Mouse (Mus musculus): ENCODE data around the gene St8sia1. TPM values are rescaled to one million over a fixed set of nuclear protein-coding genes. Genes with fewer than 3 reads are reported as not detected.

The St8sia1 gene
- total RNA-seq, 2 experiments from 2014 or later = 0.11 to 0.23 TPM

GRCm38 (mm10) chr6:142967407-142967806, 3.2 kb upstream of the St8sia1 start:
- Histone ChIP-seq H3K4me3 (no peak overlapping the region), H3K27ac (no peak overlapping the region)
- intact Hi-C loops (cut with DNase I) = no loop called here
- DNase-seq = no peak
- no peak for TF ChIP-seq CTCF (IDR thresholded peaks at IDR 0.05)

- intact Hi-C loops (cut with DNase I) = no loop called here
- Histone ChIP-seq H3K4me3 (peak overlapping the region; percentile 61), H3K27ac (no peak overlapping the region)
- DNase-seq = no peak
- TF ChIP-seq CTCF (IDR thresholded peaks at IDR 0.05) = peak; percentile 42
Measured at GRCm38 (mm10) chr6:142964531-142965385, 506 bp upstream of the St8sia1 start.

GRCm38 (mm10) chr6:142963480-142964075, 674 bp downstream of the St8sia1 start:
- DNase-seq = no peak
- intact Hi-C loops (cut with DNase I) = no loop called here
- Histone ChIP-seq H3K27ac (no peak overlapping the region), H3K4me3 (peak overlapping the region; percentile 61)
- TF ChIP-seq CTCF (IDR thresholded peaks at IDR 0.05) = no peak

GRCm38 (mm10) chr6:142962881-142963280, 1.4 kb downstream of the St8sia1 start:
- no peak for TF ChIP-seq CTCF (IDR thresholded peaks at IDR 0.05)
- no peak overlapping the region for H3K27ac ChIP-seq
- intact Hi-C loops (cut with DNase I) = no loop called here
- DNase-seq = no peak
- no peak overlapping the region for H3K4me3 ChIP-seq

- no peak overlapping the region for H3K4me3 ChIP-seq
- intact Hi-C loops (cut with DNase I) = no loop called here
- no peak overlapping the region for H3K27ac ChIP-seq
- TF ChIP-seq CTCF (IDR thresholded peaks at IDR 0.05) = no peak
- DNase-seq = no peak
Measured at GRCm38 (mm10) chr6:142962476-142962875, 1.8 kb downstream of the St8sia1 start.

GRCm38 (mm10) chr6:142961721-142962455, 2.4 kb downstream of the St8sia1 start:
- no peak for DNase-seq
- no peak for TF ChIP-seq CTCF (IDR thresholded peaks at IDR 0.05)
- intact Hi-C loops (cut with DNase I) = no loop called here
- Histone ChIP-seq H3K4me3 (no peak overlapping the region), H3K27ac (no peak overlapping the region)

- intact Hi-C loops (cut with DNase I) = no loop called here
- TF ChIP-seq CTCF (IDR thresholded peaks at IDR 0.05) = no peak
- no peak overlapping the region for H3K4me3 ChIP-seq
- H3K27ac ChIP-seq = no peak overlapping the region
- DNase-seq = no peak
Measured at GRCm38 (mm10) chr6:142956556-142956955, 7.7 kb downstream of the St8sia1 start.

GRCm38 (mm10) chr6:142955281-142955680, 9.0 kb downstream of the St8sia1 start:
- TF ChIP-seq CTCF (IDR thresholded peaks at IDR 0.05) = no peak
- Histone ChIP-seq H3K27ac (no peak overlapping the region), H3K4me3 (no peak overlapping the region)
- intact Hi-C loops (cut with DNase I) = no loop called here
- DNase-seq = no peak

- intact Hi-C loops (cut with DNase I) = no loop called here
- TF ChIP-seq CTCF (IDR thresholded peaks at IDR 0.05) = no peak
- no peak overlapping the region for H3K4me3 ChIP-seq
- no peak overlapping the region for H3K27ac ChIP-seq
- no peak for DNase-seq
Measured at GRCm38 (mm10) chr6:142953189-142953588, 11.1 kb downstream of the St8sia1 start.

GRCm38 (mm10) chr6:142952361-142952954, 11.8 kb downstream of the St8sia1 start:
- no peak for TF ChIP-seq CTCF (IDR thresholded peaks at IDR 0.05)
- no peak overlapping the region for H3K4me3 ChIP-seq
- DNase-seq = no peak
- H3K27ac ChIP-seq = no peak overlapping the region
- intact Hi-C loops (cut with DNase I) = no loop called here

- intact Hi-C loops (cut with DNase I) = no loop called here
- DNase-seq = no peak
- no peak overlapping the region for H3K27ac ChIP-seq
- no peak overlapping the region for H3K4me3 ChIP-seq
- no peak for TF ChIP-seq CTCF (IDR thresholded peaks at IDR 0.05)
Measured at GRCm38 (mm10) chr6:142951564-142952308, 12.5 kb downstream of the St8sia1 start.

GRCm38 (mm10) chr6:142950354-142950753, 13.9 kb downstream of the St8sia1 start:
- H3K27ac ChIP-seq = no peak overlapping the region
- no peak overlapping the region for H3K4me3 ChIP-seq
- TF ChIP-seq CTCF (IDR thresholded peaks at IDR 0.05) = no peak
- no peak for DNase-seq
- intact Hi-C loops (cut with DNase I) = no loop called here
